Mouse (Mus musculus): ENCODE measurements around the gene Pde4b.

The Pde4b gene

DNA sequence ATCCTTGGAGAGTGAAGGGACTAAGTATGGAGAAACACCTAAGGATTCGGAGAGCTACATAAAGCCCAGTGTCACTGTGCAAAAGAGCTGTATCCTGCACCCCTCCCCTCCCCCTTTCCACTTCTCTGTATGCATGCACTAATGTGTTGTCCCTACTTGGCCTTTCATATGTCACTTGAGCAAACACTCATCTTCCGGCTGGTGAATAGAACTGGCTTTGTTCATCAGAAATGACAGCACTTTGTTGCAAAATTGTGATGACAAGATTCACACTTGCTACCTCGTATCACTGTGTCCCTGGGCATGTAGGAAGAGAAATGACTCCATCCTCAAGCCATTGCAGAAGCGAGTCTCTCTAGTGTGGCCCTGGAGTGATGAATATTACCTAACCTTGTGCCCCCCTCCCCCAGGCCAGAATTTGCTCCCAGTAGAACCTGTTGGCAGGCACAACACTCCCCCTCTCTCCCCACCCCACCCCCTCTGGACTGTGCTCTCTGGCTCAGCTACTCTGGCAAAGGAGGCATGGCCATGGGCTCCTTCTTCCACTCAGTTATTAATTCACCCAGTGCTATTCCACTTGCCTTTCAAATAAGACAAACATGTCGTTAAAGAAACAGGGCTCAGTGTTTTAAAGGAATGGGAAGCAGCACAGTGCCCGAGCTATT lies 497.4 kb downstream of the Pde4b start:
- in situ Hi-C loops (cut with MboI; ENCODE audit: unreplicated experiment in 2 of 2), result loop anchor here in 1 of 2 experiments (25.0 kb wide), 1 partner anchor 553 kb away; no protein-coding TSS in a partner anchor

DNA sequence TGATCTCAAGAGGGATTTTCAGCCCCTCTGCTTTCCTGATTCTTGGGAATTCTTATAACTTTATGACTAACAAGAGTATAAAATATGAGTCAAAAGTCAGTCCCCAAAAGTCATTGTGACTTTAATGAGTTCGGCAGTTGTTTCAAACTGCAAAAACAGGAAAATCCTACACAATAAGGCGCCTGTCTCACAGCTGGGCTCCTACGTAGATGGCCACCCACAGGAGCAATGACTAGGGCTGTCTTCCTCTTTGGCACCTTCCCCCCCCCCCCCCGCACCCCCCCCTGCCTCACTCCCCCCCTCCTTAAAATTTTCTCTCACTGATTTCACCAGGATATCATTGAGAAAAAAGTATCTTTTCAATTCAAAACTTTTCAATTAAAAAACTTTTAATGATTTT lies 498.2 kb downstream of the Pde4b start:
- in situ Hi-C loops (cut with MboI; ENCODE audit: unreplicated experiment in 2 of 2), result loop anchor here in 1 of 2 experiments (25.0 kb wide), 1 partner anchor 552 kb away; no protein-coding TSS in a partner anchor

DNA sequence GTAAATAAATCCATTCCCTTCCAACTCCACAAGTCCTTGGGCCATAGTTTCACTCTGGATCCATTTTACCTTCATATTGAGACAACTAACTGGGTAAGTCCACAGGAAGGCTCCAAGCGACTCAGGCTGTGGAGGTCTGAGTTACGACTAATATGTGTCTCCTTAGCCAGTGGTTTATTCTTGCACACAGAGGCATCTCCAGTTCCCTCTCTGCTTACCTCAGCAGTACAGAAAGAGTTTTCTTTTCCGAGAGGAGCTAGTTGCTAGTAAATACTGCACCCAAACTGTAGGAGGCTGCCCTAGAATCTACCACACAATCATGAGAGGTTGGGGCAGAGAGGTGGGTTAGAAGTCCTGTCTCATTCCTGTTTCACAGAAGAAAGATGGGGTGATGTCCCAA lies 499.4 kb downstream of the Pde4b start:
- in situ Hi-C loops (cut with MboI; ENCODE audit: unreplicated experiment in 2 of 2), result loop anchor here in 1 of 2 experiments (25.0 kb wide), 1 partner anchor 551 kb away; no protein-coding TSS in a partner anchor

DNA sequence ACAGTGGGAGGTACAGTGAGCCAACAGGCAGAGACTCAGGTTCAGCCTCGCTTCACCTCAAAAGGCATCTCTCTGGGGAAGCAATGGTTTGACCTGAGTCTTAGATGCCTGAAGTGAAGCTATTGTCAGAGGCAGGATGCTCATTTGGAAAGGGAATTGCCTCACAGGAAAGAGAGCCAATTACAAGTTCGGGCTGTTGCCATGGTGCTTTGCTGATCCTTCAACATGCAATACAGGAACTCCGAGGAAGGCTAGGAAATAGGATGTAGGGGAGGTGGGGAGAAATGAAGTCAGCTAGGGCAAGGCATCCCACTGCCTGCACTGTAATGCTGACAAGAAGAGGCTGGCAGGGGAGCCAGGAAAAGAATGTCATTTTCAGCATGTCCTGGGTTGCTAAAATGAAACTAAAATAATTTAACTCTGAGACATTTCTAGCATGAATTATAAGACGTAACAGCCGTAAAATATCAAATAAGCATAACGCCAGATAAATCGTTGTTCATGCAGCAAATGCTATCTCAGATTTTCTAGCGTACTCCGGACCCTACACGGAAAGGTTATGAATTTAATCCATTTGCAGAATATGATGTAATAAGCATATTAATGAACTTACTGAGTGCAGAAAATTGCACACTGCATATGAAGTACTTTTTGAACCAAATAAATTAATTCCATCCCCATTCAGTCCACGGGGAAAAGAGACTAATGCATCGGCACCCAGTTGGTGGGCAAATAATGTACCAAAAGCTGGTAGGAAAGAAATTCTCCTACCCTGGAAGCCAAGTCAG lies 501.5 kb downstream of the Pde4b start:
- in situ Hi-C loops (cut with MboI; ENCODE audit: unreplicated experiment in 2 of 2), result loop anchor here in 1 of 2 experiments (25.0 kb wide), 1 partner anchor 548 kb away; no protein-coding TSS in a partner anchor

DNA sequence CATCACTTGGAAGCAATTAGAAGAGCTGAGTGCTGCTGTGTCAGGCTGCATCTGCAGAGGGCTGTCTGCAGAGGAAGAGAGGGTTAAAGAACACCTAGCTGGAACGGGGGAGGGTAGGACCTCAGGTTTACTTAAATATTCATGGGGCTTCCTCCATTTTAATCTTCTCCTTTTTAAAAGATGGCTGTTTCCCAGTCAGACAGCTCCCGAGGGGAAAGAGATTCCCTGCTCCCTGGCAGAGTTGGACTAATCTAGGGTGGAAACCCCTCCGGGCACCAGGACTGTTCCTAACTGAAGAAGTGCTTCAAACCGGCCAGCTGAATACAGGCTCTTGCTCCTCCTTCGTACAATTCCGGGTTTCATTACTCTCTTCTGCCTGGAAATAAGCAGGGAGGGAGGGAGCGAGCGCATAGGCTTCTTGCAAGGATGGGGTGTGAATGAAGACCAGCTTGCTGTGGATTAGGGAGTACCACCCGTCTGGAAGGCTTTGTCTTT lies 502.2 kb downstream of the Pde4b start:
- in situ Hi-C loops (cut with MboI; ENCODE audit: unreplicated experiment in 2 of 2), result loop anchor here in 1 of 2 experiments (25.0 kb wide), 1 partner anchor 548 kb away; no protein-coding TSS in a partner anchor

DNA sequence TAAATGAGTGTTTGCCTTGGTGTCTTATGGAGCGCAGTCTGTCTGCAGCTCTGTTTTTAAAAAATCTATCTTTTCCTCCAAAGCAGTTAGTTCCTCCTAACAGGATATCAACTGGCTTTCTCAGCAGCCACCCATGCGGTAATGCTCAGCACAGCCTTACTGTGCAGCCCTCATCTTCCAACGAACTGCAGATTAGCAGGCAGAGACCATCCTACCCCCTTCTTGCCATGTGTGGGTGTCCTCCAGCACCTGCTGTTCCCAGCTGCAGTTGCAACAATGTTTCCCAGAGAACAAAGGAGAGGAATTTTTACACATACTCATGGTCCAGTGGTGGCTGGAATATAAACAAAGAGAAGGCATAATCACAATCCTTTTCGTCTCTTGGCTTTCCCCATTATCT lies 504.5 kb downstream of the Pde4b start:
- in situ Hi-C loops (cut with MboI; ENCODE audit: unreplicated experiment in 2 of 2), result loop anchor here in 1 of 2 experiments (25.0 kb wide), 1 partner anchor 546 kb away; no protein-coding TSS in a partner anchor

DNA sequence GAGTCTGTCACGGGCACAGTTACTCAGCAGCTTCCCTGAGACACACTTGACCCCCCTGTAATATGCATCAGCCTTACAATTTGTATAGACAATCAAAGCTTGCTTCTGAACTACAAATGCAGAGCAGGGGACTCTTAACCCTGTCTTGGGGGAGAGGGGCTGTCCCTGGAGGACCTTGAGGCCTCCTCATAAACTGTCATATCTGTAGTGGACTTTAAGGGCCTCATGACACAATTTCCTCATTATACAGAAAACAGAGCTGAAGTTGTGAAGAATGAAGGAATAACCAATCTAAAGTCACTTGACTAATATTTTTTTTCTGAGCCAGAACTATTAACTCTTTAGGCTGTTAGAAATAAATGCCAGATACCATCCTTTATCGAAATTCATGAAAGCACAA lies 505.2 kb downstream of the Pde4b start:
- in situ Hi-C loops (cut with MboI; ENCODE audit: unreplicated experiment in 2 of 2), result loop anchor here in 1 of 2 experiments (25.0 kb wide), 1 partner anchor 545 kb away; no protein-coding TSS in a partner anchor

DNA sequence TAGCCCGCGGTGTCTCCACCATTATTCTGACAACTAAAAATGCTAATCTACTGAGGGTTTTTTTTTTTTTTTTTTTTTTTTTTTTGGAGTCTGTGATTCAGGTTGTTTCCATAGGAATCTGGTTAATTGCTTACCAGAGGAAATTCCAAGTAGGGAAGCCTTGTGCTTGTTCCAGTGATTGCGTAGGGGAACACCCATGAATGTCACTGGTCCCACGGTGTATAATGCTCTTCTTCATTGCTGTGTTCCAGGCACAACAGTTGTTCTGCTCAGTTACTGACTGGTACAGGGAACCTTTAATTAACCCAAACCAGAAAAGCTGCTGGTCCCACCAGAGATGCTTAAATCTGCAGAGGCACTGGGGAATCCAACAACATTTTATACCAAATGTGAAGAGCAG lies 506.3 kb downstream of the Pde4b start:
- in situ Hi-C loops (cut with MboI; ENCODE audit: unreplicated experiment in 2 of 2), result loop anchor here in 1 of 2 experiments (25.0 kb wide), 1 partner anchor 544 kb away; no protein-coding TSS in a partner anchor

DNA sequence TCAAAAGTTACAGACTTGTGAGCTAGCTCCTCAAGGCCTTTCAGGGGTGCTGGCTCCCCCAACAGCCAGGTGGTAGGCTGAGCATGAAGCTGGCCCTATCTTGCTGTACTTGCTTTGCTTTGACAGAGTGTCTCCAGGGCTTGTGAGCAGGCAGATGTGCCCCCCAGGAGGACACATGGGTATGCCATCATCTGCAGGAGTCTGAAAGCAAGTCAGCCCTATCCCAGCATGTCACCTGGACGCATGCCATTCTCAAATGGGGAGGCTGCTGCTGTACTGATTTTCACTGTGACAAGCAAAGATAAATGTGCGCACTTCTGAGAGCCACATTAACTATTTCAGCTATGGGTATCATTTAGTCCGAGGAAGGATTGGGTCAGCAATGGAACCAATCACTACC lies 507.2 kb downstream of the Pde4b start:
- in situ Hi-C loops (cut with MboI; ENCODE audit: unreplicated experiment in 2 of 2), result loop anchor here in 1 of 2 experiments (25.0 kb wide), 1 partner anchor 543 kb away; no protein-coding TSS in a partner anchor

DNA sequence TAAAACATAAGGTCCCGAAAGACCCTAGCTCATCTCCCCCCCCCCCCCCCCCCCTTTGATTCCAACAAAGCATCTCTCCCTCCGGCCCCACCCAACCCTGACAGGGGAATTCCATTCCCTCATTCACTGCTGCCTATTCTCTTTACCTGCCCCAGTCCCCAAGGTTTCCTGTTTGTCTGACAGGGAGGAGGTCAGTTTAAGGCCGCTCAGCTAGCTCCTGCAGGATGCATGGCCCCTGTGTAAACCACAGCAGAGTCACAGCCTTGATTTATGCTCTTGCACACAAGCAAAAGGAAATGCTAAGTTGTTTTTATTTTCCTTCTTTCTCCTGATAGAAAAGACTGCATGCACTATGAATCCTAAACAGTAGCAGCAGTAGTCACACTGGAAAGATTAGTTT lies 516.6 kb downstream of the Pde4b start:
- in situ Hi-C loops (cut with MboI; ENCODE audit: unreplicated experiment in 2 of 2), result no loop called here

DNA sequence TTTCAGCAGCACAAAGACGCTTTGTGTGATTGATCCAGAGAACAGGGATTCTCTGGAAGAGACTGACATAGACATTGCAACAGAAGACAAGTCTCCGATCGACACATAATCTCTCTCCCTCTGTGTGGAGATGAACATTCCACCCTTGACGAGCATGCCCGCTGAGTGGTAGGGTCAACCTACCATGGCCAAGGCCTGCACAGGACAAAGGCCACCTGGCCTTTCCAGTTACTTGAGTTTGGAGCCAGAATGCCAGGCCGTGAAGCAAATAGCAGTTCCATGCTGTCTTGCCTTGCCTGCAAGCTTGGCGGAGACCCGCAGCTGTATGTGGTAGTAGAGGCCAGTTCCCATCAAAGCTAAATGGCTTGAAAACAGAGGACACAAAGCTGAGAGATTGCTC lies 517.9 kb downstream of the Pde4b start:
- in situ Hi-C loops (cut with MboI; ENCODE audit: unreplicated experiment in 2 of 2), result no loop called here

DNA sequence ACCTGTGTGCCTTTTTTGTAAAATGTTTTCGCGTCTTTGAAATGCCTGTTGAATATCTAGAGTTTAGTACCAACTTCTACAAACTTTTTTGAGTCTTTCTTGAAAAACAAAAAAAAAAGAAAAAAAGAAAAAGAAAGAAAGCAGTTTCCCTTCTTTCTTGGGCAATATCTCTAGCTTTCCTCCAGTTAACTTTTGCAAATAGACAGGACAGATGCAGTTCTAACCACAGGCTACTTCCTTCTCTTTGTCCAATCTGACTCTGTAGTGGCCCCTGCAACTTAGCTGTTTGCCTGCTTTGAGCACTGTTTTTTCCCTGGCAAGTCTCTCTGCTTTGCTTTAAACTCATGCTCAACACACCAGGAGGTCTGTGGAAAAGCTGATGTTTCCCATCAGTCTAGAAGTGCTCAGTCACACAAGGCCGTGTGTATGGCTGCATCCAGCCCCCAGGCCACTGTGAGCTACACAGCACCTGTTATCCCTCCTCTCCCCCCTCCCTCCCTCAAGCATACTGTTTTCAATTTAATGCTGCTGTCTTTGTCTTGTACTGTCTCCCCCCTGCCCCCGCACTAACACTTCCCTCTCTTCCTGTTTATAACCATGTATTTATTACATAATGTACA lies 518.5 kb downstream of the Pde4b start:
- in situ Hi-C loops (cut with MboI; ENCODE audit: unreplicated experiment in 2 of 2), result no loop called here

DNA sequence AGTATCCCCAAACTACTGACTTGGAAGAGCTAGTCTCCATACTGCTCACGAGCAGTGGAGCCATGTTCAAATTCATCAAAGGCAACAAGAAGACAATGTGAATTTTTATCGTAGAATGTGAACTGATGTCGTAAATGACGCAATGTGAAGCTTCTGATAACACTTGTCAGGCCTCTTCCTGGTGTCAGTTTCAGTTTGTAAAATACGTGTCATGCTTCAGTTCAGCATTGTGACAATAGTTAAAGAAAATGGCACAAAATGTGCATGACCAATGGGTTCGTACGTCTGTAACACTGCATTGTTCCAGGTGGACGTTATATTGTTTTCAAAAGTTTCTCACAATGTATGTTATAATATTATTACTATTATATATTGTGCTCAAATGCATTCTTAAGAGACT lies 519.5 kb downstream of the Pde4b start:
- in situ Hi-C loops (cut with MboI; ENCODE audit: unreplicated experiment in 2 of 2), result no loop called here

DNA sequence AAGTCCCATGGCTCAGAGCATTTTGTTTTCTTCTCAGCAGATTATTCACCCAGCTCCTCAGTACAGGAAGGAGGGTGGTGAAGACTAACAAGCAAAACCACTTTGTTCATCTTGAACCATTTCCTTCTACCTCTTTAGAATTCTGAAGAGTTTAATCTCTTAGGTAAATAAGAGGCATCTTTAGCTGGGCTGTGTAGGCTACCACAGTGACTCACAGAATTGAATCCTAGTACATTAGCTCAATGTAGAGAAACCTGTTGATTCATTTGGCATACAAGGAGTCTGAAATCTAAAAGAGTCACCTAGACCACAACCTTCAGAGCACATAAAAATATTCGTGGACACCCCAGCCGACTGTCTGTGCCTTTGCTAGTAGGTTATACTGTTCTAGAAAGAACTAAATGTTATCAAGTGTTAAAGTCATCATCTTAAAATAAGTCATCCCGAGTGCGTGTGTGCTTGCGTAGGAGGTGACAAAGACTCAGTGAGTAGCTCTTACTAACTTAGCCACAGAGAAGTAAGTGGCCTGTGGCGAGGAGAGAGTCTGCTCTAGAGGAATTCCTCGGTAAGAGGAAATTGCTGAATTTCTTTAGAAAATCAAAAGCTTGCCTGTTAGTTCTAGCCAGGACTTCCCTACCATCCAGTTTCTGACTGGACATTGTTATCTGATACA lies 520.5 kb downstream of the Pde4b start:
- in situ Hi-C loops (cut with MboI; ENCODE audit: unreplicated experiment in 2 of 2), result no loop called here

DNA sequence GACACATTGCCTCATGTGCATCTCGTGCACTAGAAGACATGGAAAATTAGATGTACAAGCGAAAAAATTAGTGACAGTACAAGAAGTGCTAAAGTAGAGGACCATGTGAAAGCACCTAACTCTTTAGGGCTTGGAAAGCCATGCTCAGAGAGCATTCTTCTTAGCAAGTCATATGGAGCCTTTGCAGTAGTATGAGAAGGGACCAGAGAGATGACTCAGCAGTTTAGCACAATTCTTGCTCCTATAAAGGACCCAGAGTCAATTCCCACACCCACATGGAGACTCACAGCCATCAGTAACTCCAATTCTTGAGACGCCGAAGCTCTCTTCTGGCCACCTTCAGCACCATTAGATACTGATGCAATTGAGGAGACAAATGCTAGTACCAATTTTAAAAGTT lies 525.3 kb downstream of the Pde4b start:
- in situ Hi-C loops (cut with MboI; ENCODE audit: unreplicated experiment in 2 of 2), result no loop called here

DNA sequence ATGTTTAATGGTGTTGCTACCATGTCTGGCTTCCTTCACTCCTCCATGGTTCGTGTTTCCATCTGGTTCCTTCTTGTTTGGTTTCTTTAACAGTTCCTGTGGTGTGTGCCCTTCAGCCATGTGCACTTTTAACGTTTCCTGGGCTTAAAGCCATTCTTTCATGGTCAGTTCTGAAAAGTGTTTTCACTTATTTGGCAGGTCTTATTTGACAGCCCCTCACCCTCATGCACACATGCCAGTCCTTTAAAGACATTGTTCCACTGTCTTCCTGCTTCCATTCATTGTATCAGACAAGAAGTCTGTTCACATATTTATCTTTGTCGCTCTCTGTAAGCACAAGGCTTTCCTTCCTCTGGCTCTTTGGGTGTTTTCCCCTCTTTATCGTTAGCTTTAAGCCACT lies 530.4 kb downstream of the Pde4b start:
- in situ Hi-C loops (cut with MboI; ENCODE audit: unreplicated experiment in 2 of 2), result no loop called here

DNA sequence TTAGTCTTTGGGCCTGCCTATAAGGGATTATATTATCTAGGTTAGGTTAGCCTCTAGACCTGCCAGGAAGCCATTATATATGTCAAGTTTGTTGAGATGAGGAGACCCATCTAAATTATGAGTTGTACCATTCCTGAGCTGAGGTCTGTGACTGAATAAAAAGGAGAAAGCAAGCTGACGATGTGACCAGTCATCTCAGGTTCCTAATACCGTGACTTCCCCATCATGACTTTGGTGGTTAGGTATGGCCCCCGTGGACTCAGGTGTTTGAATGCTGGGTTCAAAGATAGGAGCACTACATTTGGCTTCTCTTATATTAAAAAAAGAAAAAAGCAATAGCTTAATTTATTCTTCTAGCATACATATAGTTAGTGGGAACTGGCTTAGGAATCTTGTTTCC lies 531.3 kb downstream of the Pde4b start:
- in situ Hi-C loops (cut with MboI; ENCODE audit: unreplicated experiment in 2 of 2), result no loop called here

DNA sequence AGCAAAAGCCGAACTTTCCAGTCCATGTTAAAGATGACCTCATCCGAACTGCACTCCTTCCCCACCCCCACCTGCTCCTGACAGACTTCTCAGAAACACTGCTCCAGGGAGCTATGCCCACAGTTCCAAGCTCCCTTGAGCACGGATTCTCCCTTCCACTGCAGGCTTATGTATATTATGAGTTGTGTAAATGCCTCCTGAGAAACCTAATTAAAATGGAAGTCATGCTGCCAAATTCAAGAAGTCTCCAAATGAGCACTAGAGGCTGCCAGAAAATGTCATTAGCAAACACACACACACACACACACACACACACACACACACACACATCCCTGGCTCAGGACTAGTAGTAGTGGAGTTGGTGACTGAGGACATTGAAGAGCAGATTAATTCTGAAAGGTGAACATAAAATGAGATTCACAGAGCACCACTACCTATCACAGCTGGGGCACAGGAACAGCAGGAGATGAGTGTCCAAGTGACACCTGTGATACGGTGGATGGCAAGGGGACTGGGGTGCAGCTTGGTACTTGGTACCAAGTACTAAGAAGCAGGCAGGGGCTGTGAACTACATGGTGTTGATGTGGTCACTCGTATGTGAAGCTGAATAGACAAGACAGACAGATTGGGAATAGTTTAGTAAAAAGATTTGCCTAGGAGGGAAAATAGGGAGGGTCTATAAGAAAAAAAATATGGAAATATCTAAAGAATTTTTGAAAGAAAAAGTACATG lies 533.0 kb downstream of the Pde4b start:
- in situ Hi-C loops (cut with MboI; ENCODE audit: unreplicated experiment in 2 of 2), result no loop called here

DNA sequence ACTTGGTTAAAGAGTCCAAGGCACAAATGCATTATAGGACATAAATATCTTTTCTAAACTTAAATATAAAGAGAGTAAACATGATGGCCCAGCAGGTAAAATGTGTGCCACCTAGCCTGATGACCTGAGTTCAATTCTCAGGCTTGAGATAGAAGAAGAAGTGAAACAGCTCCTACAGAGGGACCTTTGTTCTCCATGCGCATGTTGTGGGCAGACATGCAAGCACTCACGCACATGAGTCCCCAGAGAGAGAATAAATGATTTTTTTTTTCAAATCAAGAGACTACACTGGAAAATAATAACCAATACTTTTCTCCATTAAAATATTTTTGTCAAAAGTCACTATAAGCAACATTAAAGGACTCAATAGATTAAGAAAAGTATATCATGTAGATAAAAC lies 533.8 kb downstream of the Pde4b start:
- in situ Hi-C loops (cut with MboI; ENCODE audit: unreplicated experiment in 2 of 2), result no loop called here

DNA sequence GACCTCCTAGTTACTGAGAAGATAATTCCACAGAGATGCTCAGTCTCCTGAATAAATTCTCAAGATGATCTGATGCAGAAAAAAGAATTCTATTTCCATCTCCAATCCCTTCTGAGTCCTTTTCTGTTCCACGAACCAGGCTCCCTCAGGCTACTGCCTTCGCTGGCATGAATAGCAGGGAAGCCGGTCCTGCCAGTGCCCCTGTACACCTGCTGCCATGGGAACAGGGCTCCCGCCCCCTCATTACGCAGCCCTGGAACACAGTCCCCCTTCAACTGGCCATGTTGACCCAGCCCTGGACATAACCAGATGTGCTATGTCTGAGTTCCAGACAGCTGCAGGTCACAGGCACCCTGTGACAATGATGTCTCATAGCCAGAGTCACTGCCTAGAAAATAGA lies 535.6 kb downstream of the Pde4b start:
- in situ Hi-C loops (cut with MboI; ENCODE audit: unreplicated experiment in 2 of 2), result no loop called here
